In the genomic region with DNA sequence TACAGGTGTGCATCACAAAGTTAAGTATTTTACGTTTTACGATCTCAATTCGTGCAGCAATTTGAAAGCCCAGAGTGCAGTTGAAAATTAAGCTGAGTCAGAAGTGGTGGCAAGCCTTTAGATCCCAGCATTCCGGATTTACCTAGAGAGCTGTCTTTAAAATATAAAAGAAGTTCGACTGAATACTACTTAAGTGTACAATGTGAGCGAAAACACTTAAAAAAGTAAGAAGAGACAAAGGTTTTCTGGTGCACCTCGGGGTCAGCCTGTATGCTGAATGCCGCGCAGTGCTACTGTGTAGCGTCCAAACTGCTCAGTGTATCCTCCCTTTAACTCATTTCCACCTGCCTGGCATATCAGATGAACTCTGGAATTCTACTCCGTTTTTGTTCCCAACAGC, we compare ENCODE assay signal across 9 mouse cellular contexts. TPM values are rescaled to one million over a fixed set of nuclear protein-coding genes. Genes with fewer than 3 reads are reported as not detected.
DNase-seq lines count a peak whose midpoint lies in the region; ATAC-seq and TF ChIP-seq lines count a peak whose summit lies in the region.
"Had no signal": no experiment of that assay in that cellular context is flagged by ENCODE, and none has a peak within 500 bp of the region (broad histone marks: within the 10 kb centered on the region; RNA-seq: fewer than 3 reads in every experiment).

No protein-coding gene starts in this region.

- WGBS in heart, embryonic 11.5 days (ENCODE audit: insufficient replicate concordance): under 1% methylated on average over 11 of the region's 11 CpGs
- WGBS in forebrain, embryonic 16.5 days: under 1% methylated on average over 11 of the region's 11 CpGs
- WGBS in liver, embryonic 13.5 days (ENCODE audit: insufficient replicate concordance): under 1% methylated on average over 11 of the region's 11 CpGs

- TF ChIP-seq RAD21 in MEL (IDR thresholded peaks at IDR 0.05; ENCODE audit: low read depth, low read length): no peak

- H3K27ac ChIP-seq in heart, embryonic 11.5 days (ENCODE audit: low read depth, low read length): 0 out of 2 replicates have a peak overlapping the region, but pooled peaks have one; percentile 7
- peak overlapping the region; percentile 24; the same call in 1 of the 2 replicates for H3K27ac ChIP-seq in MEL (ENCODE audit: control insufficient read depth, low read depth, low read length)
- no peak overlapping the region for H3K27ac ChIP-seq in forebrain, embryonic 16.5 days (ENCODE audit: low read length)
- H3K27ac ChIP-seq in liver, embryonic 13.5 days: peak overlapping the region; percentile 76

- no peak for TF ChIP-seq POLR2A in MEL (IDR thresholded peaks at IDR 0.05; ENCODE audit: control insufficient read depth in 1 of 2, insufficient read depth in 1 of 2, low read depth in 1 of 2, low read length in 2 of 2, poor library complexity in 1 of 2)

- TF ChIP-seq EP300 in MEL (IDR thresholded peaks at IDR 0.05; ENCODE audit: low read depth in 1 of 2, low read length in 2 of 2): no peak

- H3K27me3 ChIP-seq in heart, embryonic 11.5 days (ENCODE audit: control insufficient read depth, insufficient read depth, low read length): no peaks in the 10 kb centered on the region; the same call in 1 of the 2 replicates
- H3K27me3 ChIP-seq in MEL (ENCODE audit: control insufficient read depth in 1 of 2, insufficient read depth in 2 of 2, low read length in 2 of 2): no peaks in the 10 kb centered on the region
- peaks cover 22% of the 10 kb centered on the region for H3K27me3 ChIP-seq in forebrain, embryonic 16.5 days (replicated peaks; ENCODE audit: control insufficient read depth, insufficient read depth, low read length)
- H3K27me3 ChIP-seq in liver, embryonic 13.5 days: no peaks in the 10 kb centered on the region
- H3K27me3 ChIP-seq: Patski had no signal

- peak overlapping the region; percentile 61 for H3K4me3 ChIP-seq in heart, embryonic 11.5 days (ENCODE audit: low read depth, low read length)
- peak overlapping the region; percentile 60 to 80 for H3K4me3 ChIP-seq in MEL (ENCODE audit: control insufficient read depth in 1 of 2, insufficient read depth in 1 of 2, low read depth in 2 of 2, low read length in 2 of 2)
- H3K4me3 ChIP-seq in forebrain, embryonic 16.5 days (replicated peaks; ENCODE audit: low read length): peak overlapping the region; percentile 44
- H3K4me3 ChIP-seq in liver, embryonic 13.5 days (replicated peaks): peak overlapping the region; percentile 70

- peak overlapping the region; percentile 69 for H3K9ac ChIP-seq in heart, embryonic 11.5 days (ENCODE audit: low read depth, low read length)
- H3K9ac ChIP-seq in MEL (ENCODE audit: control insufficient read depth, low read depth, low read length, poor library complexity, severe bottlenecking): peak overlapping the region; percentile 72
- H3K9ac ChIP-seq in forebrain, embryonic 16.5 days (replicated peaks; ENCODE audit: low read depth, low read length): no peak overlapping the region
- peak overlapping the region; percentile 80 for H3K9ac ChIP-seq in liver, embryonic 13.5 days

- H3K36me3 ChIP-seq in heart, embryonic 11.5 days (ENCODE audit: control insufficient read depth, insufficient read depth, low read length): no peaks in the 10 kb centered on the region
- H3K36me3 ChIP-seq in MEL (ENCODE audit: control insufficient read depth in 1 of 2, insufficient read depth in 2 of 2, low read length in 2 of 2): peaks cover 0 to 2% of the 10 kb centered on the region in 2 experiments; a peak in 2 of 4 replicates
- no peaks in the 10 kb centered on the region for H3K36me3 ChIP-seq in forebrain, embryonic 16.5 days (ENCODE audit: control insufficient read depth, insufficient read depth)
- H3K36me3 ChIP-seq in liver, embryonic 13.5 days: no peaks in the 10 kb centered on the region

- intact Hi-C loops in heart, postnatal 25 days (cut with DNase I): loop anchor here (2.0 to 10.0 kb wide), 5 partner anchors 47 to 1496 kb away; no protein-coding TSS in a partner anchor

- H3K4me2 ChIP-seq in heart, embryonic 11.5 days: peak overlapping the region; percentile 72
- peak overlapping the region; percentile 50 for H3K4me2 ChIP-seq in forebrain, embryonic 16.5 days (ENCODE audit: low read length)
- peak overlapping the region; percentile 81 for H3K4me2 ChIP-seq in liver, embryonic 13.5 days

- 0 out of 2 replicates have a peak, but pooled peaks cover 2% of the 10 kb centered on the region for H3K4me1 ChIP-seq in heart, embryonic 11.5 days (ENCODE audit: control insufficient read depth, insufficient read depth, low read length)
- H3K4me1 ChIP-seq in MEL (ENCODE audit: control insufficient read depth in 1 of 2, insufficient read depth in 2 of 2, low read length in 2 of 2): peaks cover 0 to 3% of the 10 kb centered on the region in 2 experiments; a peak in 1 of 4 replicates
- H3K4me1 ChIP-seq in forebrain, embryonic 16.5 days (replicated peaks; ENCODE audit: control insufficient read depth, insufficient read depth, low read length): peaks cover 22% of the 10 kb centered on the region
- peaks cover 21% of the 10 kb centered on the region for H3K4me1 ChIP-seq in liver, embryonic 13.5 days (replicated peaks)

- no peak for DNase-seq in heart, postnatal 25 days (ENCODE audit: low spot score)
- DNase-seq in MEL (ENCODE audit: low read depth, low spot score): peak; percentile 71
- no peak for DNase-seq in liver, embryonic 13.5 days
- no peak for DNase-seq in gastrocnemius, postnatal 10 days
- DNase-seq in cerebellum, adult 18-20 months: no peak

- no peak for TF ChIP-seq CTCF in MEL (IDR thresholded peaks at IDR 0.05 in 2 of 3, conservative IDR thresholded peaks at IDR 0.05 in 1 of 3; ENCODE audit: control insufficient read depth in 1 of 3, insufficient read depth in 1 of 3, low read depth in 2 of 3, low read length in 3 of 3, poor library complexity in 1 of 3, severe bottlenecking in 1 of 3)

- H3K9me3 ChIP-seq in heart, embryonic 11.5 days (replicated peaks; ENCODE audit: control insufficient read depth, low read length): no peaks in the 10 kb centered on the region
- H3K9me3 ChIP-seq in MEL (replicated peaks; ENCODE audit: insufficient read depth, low read length): no peaks in the 10 kb centered on the region
- H3K9me3 ChIP-seq in forebrain, embryonic 16.5 days (ENCODE audit: control insufficient read depth, low read length): no peaks in the 10 kb centered on the region
- H3K9me3 ChIP-seq in liver, embryonic 13.5 days (replicated peaks): no peaks in the 10 kb centered on the region

- no peaks in the 10 kb centered on the region; the same call in 1 of the 2 replicates for H3K79me2 ChIP-seq in MEL (ENCODE audit: control insufficient read depth, insufficient read depth, low read length, poor library complexity)

- no peak for ATAC-seq in heart, embryonic 11.5 days (replicated peaks; ENCODE audit: insufficient number of reproducible peaks, low FRiP score, low TSS enrichment)
- no peak for ATAC-seq in forebrain, embryonic 16.5 days
- ATAC-seq in liver, embryonic 13.5 days (ENCODE audit: low read depth): peak; percentile 58
- ATAC-seq in frontal cortex, adult (ENCODE audit: low TSS enrichment): no peak

RNA-seq across cellular contexts. Expression of a gene that starts 12.0 kb away (rescaled TPM):
- polyA plus RNA-seq in heart, embryonic 11.5 days (2014; fragmentation: Nextera tagmentation; extraction: Ambion mirVana): 0.24 and 0.66 TPM in 2 replicates
- total RNA-seq in heart, postnatal 25 days (2021): not detected
- not detected in 2 replicates for total RNA-seq in MEL (2012; rRNA removed)
- under 1 TPM in 1 of 2 experiments, not detected in 1; 0.47 TPM for polyA plus RNA-seq in MEL (2012; ENCODE audit: insufficient read depth in 1 of 2, insufficient read length in 2 of 2, low read depth in 1 of 2, low replicate concordance in 2 of 2, missing spikeins in 1 of 2)
- 0.19 TPM in 1 of 2 replicates, not detected in the other for polyA plus RNA-seq in forebrain, embryonic 16.5 days (2015; fragmentation: Nextera tagmentation; extraction: Ambion mirVana)
- 0.25 and 0.39 TPM in 2 replicates for polyA plus RNA-seq in liver, embryonic 13.5 days (2015; fragmentation: Nextera tagmentation; extraction: Ambion mirVana)
- not detected for total RNA-seq in gastrocnemius, postnatal 10 days (2021)

RNA-seq across cellular contexts. Expression of a gene that starts 13.8 kb away (rescaled TPM):
- 10.1 TPM in 1 of 2 replicates, not detected in the other for polyA plus RNA-seq in heart, embryonic 11.5 days (2014; fragmentation: Nextera tagmentation; extraction: Ambion mirVana)
- 10 to 100 TPM; 32.9 to 34.9 TPM for total RNA-seq in heart, postnatal 25 days (2021)
- total RNA-seq in MEL (2012; rRNA removed): 1,264 and 1,284 TPM in 2 replicates
- 1 to 10 TPM in 1 of 2 experiments, not detected in 1; 3.7 TPM for polyA plus RNA-seq in MEL (2012; ENCODE audit: insufficient read depth in 1 of 2, insufficient read length in 2 of 2, low read depth in 1 of 2, low replicate concordance in 2 of 2, missing spikeins in 1 of 2)
- not detected in 2 replicates for polyA plus RNA-seq in forebrain, embryonic 16.5 days (2015; fragmentation: Nextera tagmentation; extraction: Ambion mirVana)
- 3.6 and 18.3 TPM in 2 replicates for polyA plus RNA-seq in liver, embryonic 13.5 days (2015; fragmentation: Nextera tagmentation; extraction: Ambion mirVana)
- 100 to 1,000 TPM; 171 to 199 TPM for total RNA-seq in gastrocnemius, postnatal 10 days (2021)

RNA-seq across cellular contexts. Expression of a gene that starts 14.1 kb away (rescaled TPM):
- 2.2 and 3.9 TPM in 2 replicates for polyA plus RNA-seq in heart, embryonic 11.5 days (2014; fragmentation: Nextera tagmentation; extraction: Ambion mirVana)
- total RNA-seq in heart, postnatal 25 days (2021): 10 to 100 TPM; 17.2 to 23.4 TPM
- 2,495 and 3,316 TPM in 2 replicates for total RNA-seq in MEL (2012; rRNA removed)
- polyA plus RNA-seq in MEL (2012; ENCODE audit: insufficient read depth in 1 of 2, insufficient read length in 2 of 2, low read depth in 1 of 2, low replicate concordance in 2 of 2, missing spikeins in 1 of 2): 1 to 10 TPM in 1 of 2 experiments, not detected in 1; 5.7 TPM
- 3.3 TPM in 1 of 2 replicates, not detected in the other for polyA plus RNA-seq in forebrain, embryonic 16.5 days (2015; fragmentation: Nextera tagmentation; extraction: Ambion mirVana)
- 3.5 and 3.7 TPM in 2 replicates for polyA plus RNA-seq in liver, embryonic 13.5 days (2015; fragmentation: Nextera tagmentation; extraction: Ambion mirVana)
- 100 to 1,000 TPM; 209 to 249 TPM for total RNA-seq in gastrocnemius, postnatal 10 days (2021)

RNA-seq across cellular contexts. Expression of a gene that starts 19.6 kb away (rescaled TPM):
- 12.1 and 15.7 TPM in 2 replicates for polyA plus RNA-seq in heart, embryonic 11.5 days (2014; fragmentation: Nextera tagmentation; extraction: Ambion mirVana)
- 10 to 100 TPM; 17.8 to 19.0 TPM for total RNA-seq in heart, postnatal 25 days (2021)
- 1,065 and 1,370 TPM in 2 replicates for total RNA-seq in MEL (2012; rRNA removed)
- polyA plus RNA-seq in MEL (2012; ENCODE audit: insufficient read depth in 1 of 2, insufficient read length in 2 of 2, low read depth in 1 of 2, low replicate concordance in 2 of 2, missing spikeins in 1 of 2): 10 to 100 TPM in 1 of 2 experiments, not detected in 1; 10.4 TPM
- 14.0 and 14.5 TPM in 2 replicates for polyA plus RNA-seq in forebrain, embryonic 16.5 days (2015; fragmentation: Nextera tagmentation; extraction: Ambion mirVana)
- 38.8 and 52.6 TPM in 2 replicates for polyA plus RNA-seq in liver, embryonic 13.5 days (2015; fragmentation: Nextera tagmentation; extraction: Ambion mirVana)
- 10 to 100 TPM; 77.9 to 89.2 TPM for total RNA-seq in gastrocnemius, postnatal 10 days (2021)

RNA-seq across cellular contexts. Expression of a gene that starts 21.2 kb away (rescaled TPM):
- 12.3 and 19.7 TPM in 2 replicates for polyA plus RNA-seq in heart, embryonic 11.5 days (2014; fragmentation: Nextera tagmentation; extraction: Ambion mirVana)
- 10 to 100 TPM in 1 of 2 experiments, 1 to 10 TPM in 1; 7.9 to 12.1 TPM for total RNA-seq in heart, postnatal 25 days (2021)
- total RNA-seq in MEL (2012; rRNA removed): 766 and 975 TPM in 2 replicates
- polyA plus RNA-seq in MEL (2012; ENCODE audit: insufficient read depth in 1 of 2, insufficient read length in 2 of 2, low read depth in 1 of 2, low replicate concordance in 2 of 2, missing spikeins in 1 of 2): 1 to 10 TPM in 1 of 2 experiments, not detected in 1; 5.9 TPM
- polyA plus RNA-seq in forebrain, embryonic 16.5 days (2015; fragmentation: Nextera tagmentation; extraction: Ambion mirVana): 8.5 and 13.4 TPM in 2 replicates
- 17.9 and 18.6 TPM in 2 replicates for polyA plus RNA-seq in liver, embryonic 13.5 days (2015; fragmentation: Nextera tagmentation; extraction: Ambion mirVana)
- 100 to 1,000 TPM; 133 to 135 TPM for total RNA-seq in gastrocnemius, postnatal 10 days (2021)
- polyA plus RNA-seq: Patski had no signal
